Mouse (Mus musculus) left cerebral cortex, postnatal 14 days (tissue): Measurements from ENCODE around the gene Trappc2l. TPM values are rescaled to one million over a fixed set of nuclear protein-coding genes. Genes with fewer than 3 reads are reported as not detected.
A peak's percentile ranks its signal among the peaks of the same experiment; 100 is the strongest.

Experiments used
- DNase-seq, 2 experiments: peaks; one replicate each; pipeline ENCODE4 v3.0.0; 2021 to 2022; ENCODE audit warnings: low spot score in 2 of 2, mixed read lengths in 1 of 2
- intact Hi-C: fragments of 180-260 bp; cut with DNase I; formaldehyde crosslinking; loops from one replicate; pipeline ENCODE4 v1.15.1; 2025
- total RNA-seq, 2 experiments: library from RNA; stranded (reverse); gene quantifications; 2 replicates each; pipeline ENCODE4 v1.2.3; 2021

The Trappc2l gene
- total RNA-seq, 2 experiments from 2014 or later, result 84.2 to 85.9 TPM

DNA sequence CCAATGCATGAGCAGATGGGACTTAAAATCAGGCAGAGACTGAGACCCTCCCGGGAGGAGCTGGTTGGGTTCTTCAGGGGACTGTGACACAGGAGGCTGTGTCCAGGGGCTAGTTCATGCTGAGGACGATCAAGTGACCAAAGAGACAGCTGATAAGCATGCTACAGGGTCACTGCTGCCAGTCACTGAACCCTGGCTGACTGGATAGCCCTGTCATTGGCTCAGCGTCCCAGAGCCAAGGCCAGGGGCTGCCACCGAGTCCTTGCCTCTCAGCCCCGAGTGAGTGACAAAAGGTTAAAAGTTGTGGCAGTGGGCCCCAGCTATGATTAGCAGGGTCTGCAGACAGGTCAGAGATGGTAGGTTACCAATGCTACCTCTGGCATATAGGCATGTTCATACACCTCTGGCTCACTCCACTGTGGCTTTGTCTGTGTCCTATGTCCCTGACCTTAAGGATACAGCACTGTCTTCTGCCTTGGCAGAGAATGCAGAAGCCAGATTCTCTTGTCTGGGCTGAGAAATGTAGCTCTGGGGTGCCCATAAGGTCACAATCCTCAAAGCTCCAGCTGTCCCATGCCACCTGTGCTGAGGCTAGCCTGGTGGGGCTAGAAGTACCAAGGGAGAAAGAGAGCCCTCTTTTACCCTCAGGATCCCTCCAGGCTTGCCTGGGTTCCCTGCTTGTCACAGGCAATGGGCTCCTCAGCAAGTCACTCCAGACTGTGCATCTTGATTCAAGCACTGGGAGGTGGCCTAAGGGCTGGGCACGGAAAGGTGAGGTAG is 32.9 kb downstream of the Trappc2l start:
- DNase-seq, result no peak
- intact Hi-C loops, result no loop called here

DNA sequence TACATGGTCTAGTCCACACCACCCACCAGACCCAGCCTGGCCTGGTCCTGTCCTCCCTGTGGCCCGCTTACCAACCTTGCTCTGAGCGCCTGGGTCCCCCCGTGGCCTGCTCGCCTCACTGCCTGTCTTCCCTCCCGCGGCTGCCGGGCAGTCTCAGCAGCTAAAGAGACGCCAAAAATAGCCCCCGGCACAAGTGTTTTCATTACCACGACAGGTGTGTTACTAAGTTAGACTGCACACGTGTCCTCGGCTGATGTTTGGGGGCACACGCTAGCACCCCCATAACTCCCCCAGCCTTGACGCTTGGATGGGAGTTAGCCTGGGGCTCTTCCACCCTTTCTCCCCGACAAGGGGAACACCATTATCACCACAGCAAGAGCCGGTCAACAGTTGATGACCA is 34.9 kb downstream of the Trappc2l start:
- intact Hi-C loops, result no loop called here
- no peak for DNase-seq

DNA sequence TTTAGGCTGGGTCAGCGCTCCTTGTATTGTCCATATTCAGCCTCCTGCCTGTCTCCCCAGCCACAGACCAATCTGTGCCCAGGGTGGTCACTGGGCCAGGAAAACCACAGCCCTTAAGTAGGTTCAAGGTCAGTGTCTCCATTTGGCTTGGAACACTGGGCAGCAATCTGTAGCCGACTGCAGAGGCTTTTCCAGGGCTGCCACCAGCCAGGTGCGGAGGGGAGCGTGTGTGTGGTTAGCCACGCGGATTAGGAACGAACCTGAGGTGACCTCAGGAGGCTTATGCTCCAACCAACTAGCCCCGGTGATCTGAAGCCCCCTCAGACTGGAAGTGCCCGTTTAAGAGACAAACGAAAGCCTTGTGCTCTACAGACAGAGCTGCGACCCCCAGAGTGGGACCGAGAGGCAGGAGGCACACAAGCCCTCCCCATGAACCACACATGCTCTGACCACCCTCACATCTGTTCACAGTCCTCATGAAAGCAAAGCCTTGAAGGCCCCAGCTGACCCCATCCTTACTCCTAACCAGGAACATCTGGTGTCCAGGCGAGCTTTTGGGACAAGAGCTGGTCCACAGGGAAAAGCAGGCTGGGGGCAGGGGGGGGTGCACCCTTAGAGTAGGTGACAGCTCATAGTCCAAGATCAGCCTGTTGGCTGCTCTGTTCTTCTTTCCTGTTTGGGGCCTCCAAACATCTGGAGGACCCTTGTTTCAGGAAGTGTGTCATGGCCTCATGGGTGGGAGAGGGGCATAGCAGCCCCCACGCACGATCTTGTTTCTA is 36.9 kb downstream of the Trappc2l start:
- DNase-seq, result no peak
- intact Hi-C loops, result no loop called here

DNA sequence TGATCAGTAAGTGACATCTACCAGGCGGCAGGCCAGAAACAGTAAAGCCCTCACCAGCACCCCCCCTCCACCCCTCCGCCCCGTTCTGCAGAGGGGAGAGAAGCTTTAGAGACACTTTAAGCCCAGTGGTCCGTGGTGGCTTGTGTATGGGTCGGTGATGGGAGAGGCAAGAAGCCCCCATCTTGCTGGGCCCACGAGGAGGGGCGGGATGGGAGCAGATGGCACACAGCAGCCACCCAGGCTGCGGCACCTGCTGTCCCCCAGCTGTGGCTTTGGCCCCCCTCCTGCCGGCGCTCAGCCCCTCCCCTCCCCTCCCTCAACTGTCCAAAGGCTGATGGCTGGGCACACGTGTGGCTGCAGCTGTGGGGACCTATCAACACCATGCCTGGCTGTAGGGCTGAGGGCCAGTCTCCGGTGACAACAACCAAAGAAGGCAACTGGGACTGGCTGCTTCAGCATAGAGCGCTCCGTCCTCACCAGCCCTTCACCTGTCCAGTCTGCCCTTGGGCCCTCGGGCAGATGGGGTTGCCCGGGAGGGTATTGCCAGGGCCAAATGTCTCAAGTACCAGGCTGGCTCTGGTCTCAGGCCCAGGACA is 40.0 kb downstream of the Trappc2l start:
- intact Hi-C loops, result no loop called here
- no peak for DNase-seq

DNA sequence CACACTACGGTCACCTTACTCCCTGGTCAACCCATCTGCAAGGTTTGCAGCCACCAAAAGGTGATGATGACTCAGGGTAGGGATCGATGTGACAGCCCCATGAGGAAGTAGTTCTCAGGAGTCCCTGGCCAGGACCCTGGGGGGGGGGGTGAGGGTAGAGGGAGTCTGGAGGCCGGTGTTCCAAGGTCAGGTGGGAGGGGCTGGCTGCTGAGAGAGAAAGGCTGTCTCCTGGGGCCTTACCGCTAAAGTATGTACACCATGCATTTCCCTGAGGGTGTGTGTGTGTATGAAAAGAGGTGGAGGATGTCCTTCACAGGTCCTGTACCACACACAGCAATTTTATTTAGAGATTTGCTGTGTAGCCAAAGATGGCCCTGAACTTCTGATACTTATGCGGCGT is 41.2 kb downstream of the Trappc2l start:
- DNase-seq, result no peak
- intact Hi-C loops, result no loop called here

DNA sequence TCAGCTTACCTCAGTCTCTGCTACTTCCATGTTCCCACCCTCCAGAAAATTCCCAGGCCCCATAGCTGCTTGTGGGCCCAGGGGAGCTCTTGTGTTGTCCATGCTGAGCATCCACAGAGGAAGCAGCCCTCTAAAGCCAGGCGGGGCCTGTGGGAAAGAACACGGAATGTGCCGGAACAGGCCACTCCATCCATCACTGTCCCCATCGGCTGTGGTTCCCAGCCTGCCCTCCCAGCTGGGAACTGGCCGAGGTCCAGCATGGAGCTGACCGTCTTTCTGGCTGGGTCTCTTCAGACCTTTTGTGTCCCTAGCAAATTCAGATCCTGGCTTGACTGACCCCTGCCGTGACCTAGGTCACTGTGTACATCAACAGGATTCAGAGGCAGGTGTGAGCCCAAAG is 43.3 kb downstream of the Trappc2l start:
- intact Hi-C loops, result no loop called here
- DNase-seq, result no peak

DNA sequence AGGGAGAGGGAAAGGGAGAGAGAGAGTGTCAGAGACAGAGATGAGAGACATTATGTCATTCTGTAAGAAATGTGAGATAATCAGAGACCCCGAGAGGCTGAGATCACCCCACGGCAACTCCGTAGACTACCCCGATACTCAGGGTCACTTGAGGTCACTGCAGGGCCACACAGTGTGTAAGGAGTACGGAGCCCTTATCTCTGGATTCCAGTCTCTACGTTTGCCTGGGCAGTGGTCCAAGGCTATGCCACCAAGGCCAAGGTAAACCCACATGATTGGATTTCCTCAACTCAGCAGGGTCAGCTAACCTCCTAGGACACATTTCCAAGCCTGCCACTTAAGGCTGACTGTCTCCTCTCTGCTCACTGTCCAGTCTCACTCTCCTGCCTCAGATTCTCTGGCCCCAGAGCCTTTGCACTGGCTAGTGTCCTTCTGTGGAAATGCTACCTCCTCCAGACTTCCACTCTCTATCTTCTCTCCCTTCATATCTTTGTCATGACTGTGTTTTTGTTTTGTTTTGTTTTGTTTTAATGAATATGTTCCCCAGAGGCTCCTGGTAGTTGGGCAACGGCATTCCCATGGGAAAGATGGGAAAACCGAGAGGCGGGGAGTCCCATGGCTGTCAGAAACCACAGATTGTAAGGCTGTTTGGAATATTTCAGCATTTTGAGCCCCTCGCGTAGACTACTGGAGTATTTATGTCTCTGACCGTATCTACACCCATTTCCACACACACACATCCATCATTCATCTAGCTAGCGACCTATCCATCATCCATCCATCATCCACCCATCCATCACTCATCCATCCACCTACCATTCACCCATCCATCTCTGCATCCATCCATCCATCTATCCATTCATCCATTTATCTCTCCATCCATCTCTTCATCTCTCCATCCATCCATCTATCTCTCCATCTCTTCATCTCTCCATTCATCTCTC is 44.9 kb downstream of the Trappc2l start:
- DNase-seq, result no peak
- intact Hi-C loops, result no loop called here

DNA sequence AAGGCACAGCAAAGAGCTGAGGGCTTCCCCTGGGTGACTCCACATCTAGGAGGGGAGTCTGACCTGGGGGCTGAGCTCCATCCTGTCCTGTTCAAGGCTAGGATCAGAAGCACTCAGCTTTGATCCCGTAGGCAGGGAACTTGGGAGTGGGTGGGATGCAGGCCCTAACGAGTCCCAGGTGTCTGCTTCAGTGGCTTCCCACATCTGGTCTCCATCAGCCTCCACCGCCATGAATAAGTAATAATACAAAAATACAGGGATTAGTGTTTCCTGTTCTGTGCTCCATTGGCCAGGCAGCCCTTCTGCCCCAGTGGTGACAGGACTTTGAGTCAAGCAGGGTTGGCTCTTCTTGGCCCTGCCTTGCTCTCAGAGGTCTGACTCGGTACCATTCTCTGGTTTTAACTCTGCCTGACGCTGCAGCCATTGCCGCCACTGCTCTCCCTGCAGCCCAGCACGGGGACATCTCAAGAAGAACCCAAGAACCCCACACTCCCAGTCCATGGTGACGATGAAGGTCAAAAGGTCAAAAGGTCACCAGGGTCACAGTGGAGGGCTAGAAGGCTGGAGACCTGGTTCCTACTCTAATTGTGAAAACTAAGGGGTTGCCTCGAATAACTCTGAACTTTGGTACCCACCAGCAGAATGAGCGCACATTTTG is 46.8 kb downstream of the Trappc2l start:
- no peak for DNase-seq
- intact Hi-C loops, result no loop called here

DNA sequence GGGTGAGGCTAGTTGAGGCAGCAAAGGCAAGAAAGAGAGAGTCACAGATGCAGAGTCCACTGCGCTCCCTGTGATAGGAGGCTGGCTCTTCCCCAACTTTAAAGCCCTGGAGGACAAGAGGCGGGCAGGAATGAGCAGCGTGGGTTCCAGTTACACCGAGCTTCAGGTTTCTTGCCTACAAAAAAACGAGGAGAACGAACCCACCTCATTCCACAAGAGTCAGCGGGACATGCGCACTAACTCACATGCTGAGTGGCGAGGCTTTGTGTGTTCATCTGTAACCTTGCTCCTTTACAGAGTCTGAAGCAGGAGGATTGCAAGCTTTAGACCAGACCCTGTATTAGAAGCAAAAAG is 47.3 kb downstream of the Trappc2l start:
- DNase-seq, result no peak
- intact Hi-C loops, result no loop called here

DNA sequence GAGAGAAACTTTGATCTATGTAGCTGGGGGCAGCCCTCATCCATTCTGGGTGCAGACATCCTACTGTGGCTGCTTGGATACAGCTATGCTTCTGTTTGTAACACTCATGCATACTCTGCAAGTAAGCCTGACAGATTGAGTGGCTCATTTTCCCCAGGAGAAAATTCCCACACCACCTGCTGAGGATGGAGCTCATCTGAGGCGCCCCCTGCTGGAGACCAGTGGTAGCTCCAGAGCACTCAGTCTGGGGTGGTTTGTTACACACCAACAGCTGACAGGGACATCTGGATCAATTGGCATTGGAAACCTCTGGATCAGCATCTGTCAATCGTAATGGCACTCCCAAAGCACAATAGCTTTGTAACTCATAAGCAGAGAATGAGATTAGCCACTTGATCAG is 48.6 kb downstream of the Trappc2l start:
- DNase-seq, result no peak
- intact Hi-C loops, result no loop called here

DNA sequence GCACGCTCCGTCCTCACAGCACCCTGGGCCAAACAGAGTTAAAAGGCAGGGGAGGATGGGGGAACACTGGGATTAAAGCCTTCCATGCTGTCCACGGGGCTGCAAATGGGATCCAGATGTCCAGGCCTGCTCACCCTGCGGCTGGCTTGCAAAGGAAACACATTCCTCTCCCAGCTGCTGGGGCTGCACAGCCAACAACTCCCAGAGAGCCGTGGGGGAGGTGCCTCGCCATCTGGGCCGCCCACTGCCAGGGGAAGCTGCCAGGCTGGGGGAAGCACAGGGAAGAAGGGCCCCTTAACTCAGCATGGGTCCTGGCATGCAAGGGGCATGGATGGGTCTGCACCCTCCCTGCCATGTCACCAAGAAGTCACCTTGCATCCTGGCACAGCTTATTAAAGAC is 49.7 kb downstream of the Trappc2l start:
- peak; percentile 79 to 81 for DNase-seq
- intact Hi-C loops, result no loop called here

DNA sequence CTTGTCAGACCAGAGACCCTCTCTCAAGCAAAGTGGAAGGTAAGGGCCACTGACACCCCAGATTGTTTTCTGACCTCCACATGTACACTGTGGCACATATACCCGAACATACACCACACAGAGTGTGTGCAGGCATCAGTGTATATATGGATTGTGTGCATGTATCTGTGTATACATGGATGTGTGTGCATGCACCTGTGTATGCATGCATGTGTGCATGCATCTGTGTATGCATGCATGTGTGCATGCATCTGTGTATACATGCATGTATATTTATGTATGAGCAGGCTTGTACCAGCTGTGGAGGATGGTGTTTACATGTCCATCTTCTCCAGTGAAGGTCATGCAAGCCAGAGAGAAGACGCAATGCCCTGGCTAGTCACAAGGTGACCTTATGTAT is 50.5 kb downstream of the Trappc2l start:
- DNase-seq, result no peak
- intact Hi-C loops, result no loop called here

DNA sequence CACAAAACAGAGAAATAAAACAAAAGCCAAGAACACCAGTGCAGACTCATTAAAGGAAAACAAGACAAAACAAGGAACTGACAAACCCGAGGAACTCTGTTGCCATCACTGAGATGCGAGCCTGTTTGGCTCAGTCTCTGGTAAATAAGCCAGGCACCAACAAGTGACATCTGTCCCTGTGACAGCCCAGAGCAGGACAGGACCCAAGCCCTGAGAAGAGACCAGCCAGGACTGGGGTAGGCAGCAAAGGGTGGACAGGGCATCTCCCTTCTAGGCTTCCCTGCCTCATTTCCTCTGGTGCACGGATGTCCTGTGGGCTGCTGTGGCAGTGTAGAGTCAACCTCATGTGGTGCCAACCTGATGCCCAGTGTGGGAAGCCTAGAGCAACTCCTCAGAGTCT is 51.7 kb downstream of the Trappc2l start:
- intact Hi-C loops, result no loop called here

DNA sequence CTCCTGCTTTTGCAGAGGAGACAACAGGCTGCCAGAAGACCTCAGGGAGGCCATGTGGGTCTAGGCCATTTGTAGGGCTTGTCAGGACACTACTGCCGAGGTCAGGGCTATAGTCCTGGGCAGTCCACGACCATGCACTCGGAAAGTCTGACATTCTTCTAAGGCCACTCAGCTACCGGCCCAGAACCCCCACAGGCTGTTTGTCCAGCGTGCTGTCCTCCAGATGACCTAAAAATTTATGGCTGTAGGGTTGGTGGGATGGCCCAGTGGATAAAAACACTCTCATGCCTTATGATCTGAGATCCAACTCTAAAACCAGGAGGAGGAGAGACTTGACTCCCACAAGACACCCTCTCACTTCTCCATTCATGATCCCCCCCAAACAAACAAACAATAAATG is 52.2 kb downstream of the Trappc2l start:
- intact Hi-C loops, result no loop called here
- no peak for DNase-seq

More for the DNA sequence above, 51.7 kb downstream of the Trappc2l start:
- no peak for DNase-seq

DNA sequence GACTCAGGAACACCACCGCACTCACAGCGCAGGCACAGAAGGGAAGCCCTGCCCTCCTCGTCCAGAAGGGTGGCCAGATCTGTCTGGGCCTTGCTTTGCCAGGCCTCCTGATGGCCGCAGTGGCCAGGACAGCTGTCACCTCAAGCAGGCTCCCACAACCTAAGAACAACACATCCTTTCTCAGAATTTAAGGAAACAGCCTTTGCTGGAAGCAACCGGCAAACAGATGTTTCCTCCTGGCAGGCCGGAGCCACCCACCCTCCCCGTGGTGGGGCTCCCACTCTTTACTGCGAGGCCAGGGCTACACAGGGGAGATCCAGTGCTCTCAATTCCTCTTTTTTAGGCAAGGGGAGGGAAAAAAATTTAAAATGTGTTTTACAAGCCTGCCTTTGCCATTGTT is 53.8 kb downstream of the Trappc2l start:
- peak; percentile 36 to 52 for DNase-seq
- intact Hi-C loops, result no loop called here

DNA sequence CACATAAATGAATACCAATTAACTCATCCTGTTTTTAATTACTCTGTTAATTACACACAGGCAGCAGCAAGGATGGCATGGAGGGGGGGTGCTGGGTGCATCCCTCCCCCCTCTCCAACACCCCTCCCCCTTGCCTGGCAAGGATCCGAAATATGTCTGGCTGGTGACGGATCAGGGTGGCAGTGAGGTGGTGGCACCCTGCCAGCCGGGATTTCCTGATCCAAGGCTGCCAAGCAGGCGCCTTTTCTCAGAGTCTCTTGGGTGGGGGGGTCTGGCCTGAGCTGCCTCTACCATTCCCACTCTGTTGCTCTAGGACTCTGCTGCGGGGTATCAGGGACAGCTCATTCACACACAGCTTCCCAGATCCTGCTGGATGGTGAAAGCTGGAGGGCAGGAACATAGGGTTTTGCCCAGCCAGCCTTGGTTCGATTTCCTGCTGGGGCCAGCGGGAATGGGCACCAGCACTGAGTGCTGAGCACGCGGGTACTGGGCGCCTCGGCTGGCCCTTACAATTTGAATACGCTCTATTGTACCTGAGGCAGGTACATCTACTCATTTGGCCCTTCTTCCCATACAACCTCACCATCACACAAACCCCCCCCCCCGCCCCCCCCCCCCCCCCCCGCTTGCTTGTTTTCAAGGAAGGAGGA is 54.4 kb downstream of the Trappc2l start:
- peak in 1 of 2 experiments; percentile 49 for DNase-seq
- intact Hi-C loops, result no loop called here
